Mouse (Mus musculus): Measurements from ENCODE around the gene Cxcr5. TPM values are rescaled to one million over a fixed set of nuclear protein-coding genes. Genes with fewer than 3 reads are reported as not detected.

Gene Cxcr5
- polyA plus RNA-seq, 1 experiment from 2014 or later = not detected

GRCm38 (mm10) chr9:44486741-44487421 is 74.8 kb downstream of the Cxcr5 start:
- peak overlapping the region; percentile 99 for H3K4me3 ChIP-seq
- 17% methylated on average over 15 of the region's 15 CpGs for WGBS

GRCm38 (mm10) chr9:44486335-44486734 is 75.3 kb downstream of the Cxcr5 start:
- Histone ChIP-seq H3K27ac (peak overlapping the region; percentile 88; the same call in 1 of the 2 replicates), H3K4me3 (peak overlapping the region; percentile 99), H3K36me3 (ENCODE audit: poor library complexity, severe bottlenecking) (no peaks in the 10 kb centered on the region), H3K9me3 (replicated peaks) (no peaks in the 10 kb centered on the region), H3K4me2 (peak overlapping the region; percentile 99), H3K9ac (peak overlapping the region; percentile 49), H3K27me3 (no peaks in the 10 kb centered on the region), H3K4me1 (peaks cover 88% of the 10 kb centered on the region)
- WGBS = 10% methylated on average over 3 of the region's 3 CpGs
- no peak for ATAC-seq

More at GRCm38 (mm10) chr9:44486741-44487421, 74.8 kb downstream of the Cxcr5 start:
- Histone ChIP-seq H3K4me1 (peaks cover 86% of the 10 kb centered on the region), H3K9me3 (replicated peaks) (no peaks in the 10 kb centered on the region), H3K27ac (peak overlapping the region; percentile 88), H3K9ac (peak overlapping the region; percentile 49), H3K36me3 (ENCODE audit: poor library complexity, severe bottlenecking) (no peaks in the 10 kb centered on the region), H3K27me3 (no peaks in the 10 kb centered on the region), H3K4me2 (peak overlapping the region; percentile 99)
- no peak for ATAC-seq

- Histone ChIP-seq H3K4me3 (peak overlapping the region; percentile 99), H3K4me2 (peak overlapping the region; percentile 99), H3K27me3 (no peaks in the 10 kb centered on the region), H3K9ac (peak overlapping the region; percentile 66), H3K27ac (no peak overlapping the region), H3K4me1 (peaks cover 81% of the 10 kb centered on the region), H3K9me3 (replicated peaks) (no peaks in the 10 kb centered on the region), H3K36me3 (ENCODE audit: poor library complexity, severe bottlenecking) (no peaks in the 10 kb centered on the region)
- WGBS = 31% methylated on average over 14 of the region's 14 CpGs
- ATAC-seq = no peak
Measured at GRCm38 (mm10) chr9:44485516-44486161, 76.0 kb downstream of the Cxcr5 start.

- 40% methylated on average over 6 of the region's 6 CpGs for WGBS
- Histone ChIP-seq H3K27ac (peak overlapping the region; percentile 26; the same call in 1 of the 2 replicates), H3K36me3 (ENCODE audit: poor library complexity, severe bottlenecking) (no peaks in the 10 kb centered on the region), H3K9me3 (replicated peaks) (no peaks in the 10 kb centered on the region), H3K27me3 (no peaks in the 10 kb centered on the region), H3K4me3 (peak overlapping the region; percentile 99), H3K4me2 (peak overlapping the region; percentile 99), H3K4me1 (peaks cover 80% of the 10 kb centered on the region), H3K9ac (peak overlapping the region; percentile 66)
- ATAC-seq = no peak
Measured at GRCm38 (mm10) chr9:44485105-44485515, 76.6 kb downstream of the Cxcr5 start.

- ATAC-seq = no peak
- H3K4me3 ChIP-seq = peak overlapping the region; percentile 99
- WGBS = 40% methylated on average over 7 of the region's 7 CpGs
- H3K27me3 ChIP-seq = no peaks in the 10 kb centered on the region
- H3K36me3 ChIP-seq (ENCODE audit: poor library complexity, severe bottlenecking) = no peaks in the 10 kb centered on the region
- peak overlapping the region; percentile 99 for H3K4me2 ChIP-seq
- H3K9ac ChIP-seq = peak overlapping the region; percentile 99
- peak overlapping the region; percentile 99; the same call in 1 of the 2 replicates for H3K27ac ChIP-seq
- no peaks in the 10 kb centered on the region for H3K9me3 ChIP-seq (replicated peaks)
- H3K4me1 ChIP-seq = peaks cover 79% of the 10 kb centered on the region
Measured at GRCm38 (mm10) chr9:44484311-44485104, 77.2 kb downstream of the Cxcr5 start.

- H3K9me3 ChIP-seq (replicated peaks) = no peaks in the 10 kb centered on the region
- no peaks in the 10 kb centered on the region for H3K36me3 ChIP-seq (ENCODE audit: poor library complexity, severe bottlenecking)
- ATAC-seq = peak; percentile 23; the same call in 1 of the 2 replicates
- peak overlapping the region; percentile 99 for H3K9ac ChIP-seq
- 2% methylated on average over 12 of the region's 12 CpGs for whole genome bisulfite sequencing
- no peaks in the 10 kb centered on the region for H3K27me3 ChIP-seq
- peak overlapping the region; percentile 99 for H3K4me2 ChIP-seq
- peak overlapping the region; percentile 99 for H3K4me3 ChIP-seq
- peaks cover 70% of the 10 kb centered on the region for H3K4me1 ChIP-seq
- H3K27ac ChIP-seq = peak overlapping the region; percentile 99
Measured at GRCm38 (mm10) chr9:44483510-44484044, 78.1 kb downstream of the Cxcr5 start.

- H3K4me2 ChIP-seq = peak overlapping the region; percentile 99
- peak overlapping the region; percentile 99 for H3K4me3 ChIP-seq
Measured at GRCm38 (mm10) chr9:44483041-44483509, 78.6 kb downstream of the Cxcr5 start.

GRCm38 (mm10) chr9:44482552-44482951 is 79.1 kb downstream of the Cxcr5 start, which contains the start of gene Bcl9l:
Bcl9l (plus strand) TSS chr9:44482825.
- ATAC-seq = peak; percentile 78
- 0% methylated on average over 21 of the region's 31 CpGs for WGBS
- H3K9ac ChIP-seq = peak within 1 kb of the TSS; percentile 99
- peak within 1 kb of the TSS; percentile 99 for H3K27ac ChIP-seq
- no peaks in the 10 kb centered on the region for H3K36me3 ChIP-seq (ENCODE audit: poor library complexity, severe bottlenecking)
- peak within 1 kb of the TSS; percentile 99 for H3K4me2 ChIP-seq
- peaks cover 66% of the 10 kb centered on the region for H3K4me1 ChIP-seq
- no peaks in the 10 kb centered on the region for H3K27me3 ChIP-seq
- no peaks in the 10 kb centered on the region for H3K9me3 ChIP-seq (replicated peaks)
- H3K4me3 ChIP-seq = peak within 1 kb of the TSS; percentile 99

More at GRCm38 (mm10) chr9:44483041-44483509, 78.6 kb downstream of the Cxcr5 start:
- peak overlapping the region; percentile 99 for H3K27ac ChIP-seq
- no peaks in the 10 kb centered on the region for H3K27me3 ChIP-seq
- H3K36me3 ChIP-seq (ENCODE audit: poor library complexity, severe bottlenecking) = no peaks in the 10 kb centered on the region
- H3K9me3 ChIP-seq (replicated peaks) = no peaks in the 10 kb centered on the region
- WGBS = 0% methylated on average over 28 of the region's 39 CpGs
- H3K9ac ChIP-seq = peak overlapping the region; percentile 99
- no peak for ATAC-seq
- peaks cover 66% of the 10 kb centered on the region for H3K4me1 ChIP-seq

GRCm38 (mm10) chr9:44482112-44482511 is 79.6 kb downstream of the Cxcr5 start:
- Histone ChIP-seq H3K4me1 (peaks cover 66% of the 10 kb centered on the region), H3K27me3 (no peaks in the 10 kb centered on the region), H3K9ac (peak overlapping the region; percentile 99), H3K9me3 (replicated peaks) (no peaks in the 10 kb centered on the region), H3K4me3 (peak overlapping the region; percentile 99), H3K27ac (peak overlapping the region; percentile 99), H3K4me2 (peak overlapping the region; percentile 99), H3K36me3 (ENCODE audit: poor library complexity, severe bottlenecking) (no peaks in the 10 kb centered on the region)
- no peak for ATAC-seq
- WGBS = 6% methylated on average over 3 of the region's 3 CpGs

- H3K27ac ChIP-seq = peak overlapping the region; percentile 98
- H3K27me3 ChIP-seq = no peaks in the 10 kb centered on the region
- H3K36me3 ChIP-seq (ENCODE audit: poor library complexity, severe bottlenecking) = no peaks in the 10 kb centered on the region
- H3K4me3 ChIP-seq = peak overlapping the region; percentile 72
- H3K9ac ChIP-seq = peak overlapping the region; percentile 82
- H3K4me2 ChIP-seq = peak overlapping the region; percentile 93
- WGBS = under 1% methylated on average over 26 of the region's 26 CpGs
- H3K9me3 ChIP-seq (replicated peaks) = no peaks in the 10 kb centered on the region
- H3K4me1 ChIP-seq = peaks cover 43% of the 10 kb centered on the region
- ATAC-seq = peak; percentile 60
Measured at GRCm38 (mm10) chr9:44479628-44480428, 81.8 kb downstream of the Cxcr5 start.
